In the genomic region with DNA sequence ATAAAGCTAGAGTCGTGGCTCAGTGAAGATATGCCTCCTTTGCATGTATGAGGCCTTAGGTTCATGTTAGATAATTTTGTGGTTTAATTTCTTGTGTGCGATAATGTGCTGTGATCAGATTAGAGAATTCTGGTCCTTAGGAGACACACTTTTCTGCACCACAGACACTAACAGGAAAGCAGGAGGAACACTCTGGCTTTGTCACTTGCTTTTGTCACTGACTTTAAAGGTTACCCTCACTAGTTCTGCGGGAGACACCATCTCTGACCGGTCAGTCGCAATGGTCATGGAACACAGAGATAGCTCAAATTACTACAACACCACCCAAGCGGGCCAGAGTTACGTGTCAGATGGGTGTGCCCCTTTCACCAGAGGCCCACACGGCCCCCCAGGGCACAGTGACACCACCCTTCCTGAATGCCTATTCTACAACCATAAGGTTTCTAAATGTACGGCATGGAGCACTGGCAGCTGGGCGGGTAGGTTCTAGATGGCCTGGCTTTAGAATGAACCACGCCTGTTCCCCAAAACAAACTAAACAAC, we compare ENCODE assay signal across 18 mouse cellular contexts. TPM values are rescaled to one million over a fixed set of nuclear protein-coding genes. Genes with fewer than 3 reads are reported as not detected.
DNase-seq lines count a peak whose midpoint lies in the region; ATAC-seq and TF ChIP-seq lines count a peak whose summit lies in the region.
"Had no signal": no experiment of that assay in that cellular context is flagged by ENCODE, and none has a peak within 500 bp of the region (broad histone marks: within the 10 kb centered on the region; RNA-seq: fewer than 3 reads in every experiment).

No protein-coding gene starts in this region.

- no peaks in the 10 kb centered on the region for H3K36me3 ChIP-seq in ES-E14 (ENCODE audit: control insufficient read depth, insufficient read depth, low read length, poor library complexity, severe bottlenecking)
- H3K36me3 ChIP-seq in erythroblast, embryonic 14.5 days (ENCODE audit: control insufficient read depth) = peaks cover 5% of the 10 kb centered on the region; the same call in 1 of the 2 replicates
- no peaks in the 10 kb centered on the region for H3K36me3 ChIP-seq in hindbrain, embryonic 11.5 days (ENCODE audit: control insufficient read depth, insufficient read depth, low read length)
- H3K36me3 ChIP-seq: limb, embryonic 12.5 days; midbrain, embryonic 15.5 days; neural tube, embryonic 13.5 days had no signal

- H3K27me3 ChIP-seq in erythroblast, embryonic 14.5 days (ENCODE audit: control insufficient read depth) = no peaks in the 10 kb centered on the region
- H3K27me3 ChIP-seq in hindbrain, embryonic 11.5 days (ENCODE audit: control insufficient read depth, insufficient read depth, low read length) = no peaks in the 10 kb centered on the region
- H3K27me3 ChIP-seq: CH12.LX; midbrain, embryonic 15.5 days; neural tube, embryonic 13.5 days had no signal

- in situ Hi-C loops in ES-E14 (cut with MboI; ENCODE audit: low sequenced_read_pairs in 2 of 2, unreplicated experiment in 2 of 2) = loop anchor here in 1 of 2 experiments (25.0 kb wide), 1 partner anchor 1190 kb away; a partner anchor contains a TSS

- no peaks in the 10 kb centered on the region for H3K9me3 ChIP-seq in ES-E14 (ENCODE audit: control insufficient read depth, insufficient read depth, low read depth, low read length)
- no peaks in the 10 kb centered on the region for H3K9me3 ChIP-seq in erythroblast, embryonic 14.5 days (ENCODE audit: control insufficient read depth, low read length)
- H3K9me3 ChIP-seq in hindbrain, embryonic 11.5 days (ENCODE audit: control insufficient read depth, low read length) = no peaks in the 10 kb centered on the region
- H3K9me3 ChIP-seq: limb, embryonic 12.5 days; midbrain, embryonic 15.5 days; neural tube, embryonic 13.5 days had no signal

- DNase-seq in 3134 (ENCODE audit: extremely low read depth, insufficient read length, low spot score) (peak; percentile 34), ES-E14 (ENCODE audit: low read depth, low spot score) (no peak)
- DNase-seq in adrenal gland, postnatal 14 days = no peak
- no peak for DNase-seq in hindbrain, embryonic 11.5 days (ENCODE audit: low spot score)
- DNase-seq in gastrocnemius, adult 8-10 months (ENCODE audit: low spot score in 2 of 2) = no peak
- DNase-seq: cerebellum, adult 9-11 months; kidney, postnatal 10 days; layer of hippocampus, postnatal 36 days; lung, postnatal 10 days had no signal

- H3K4me1 ChIP-seq in ES-E14 (ENCODE audit: control insufficient read depth in 2 of 2, insufficient read depth in 2 of 2, low read length in 2 of 2, poor library complexity in 1 of 2) = peaks cover 8 to 38% of the 10 kb centered on the region in 2 experiments; a peak in 3 of 4 replicates
- peaks cover 84% of the 10 kb centered on the region for H3K4me1 ChIP-seq in erythroblast, embryonic 14.5 days (ENCODE audit: control insufficient read depth)
- H3K4me1 ChIP-seq in hindbrain, embryonic 11.5 days (replicated peaks; ENCODE audit: control insufficient read depth, insufficient read depth, low read length) = peaks cover 6% of the 10 kb centered on the region; the same call in 1 of the 2 replicates

- peak overlapping the region; percentile 35; the same call in 1 of the 2 replicates for H3K9ac ChIP-seq in ES-E14 (ENCODE audit: insufficient read depth, low read depth, low read length, poor library complexity, severe bottlenecking)
- no peak overlapping the region for H3K9ac ChIP-seq in hindbrain, embryonic 11.5 days (ENCODE audit: low read depth, low read length)
- H3K9ac ChIP-seq: limb, embryonic 12.5 days; midbrain, embryonic 15.5 days had no signal

- 74% methylated on average over 11 of the region's 11 CpGs for WGBS in hindbrain, embryonic 11.5 days

- H3K4me2 ChIP-seq in hindbrain, embryonic 11.5 days (replicated peaks; ENCODE audit: low read depth, low read length) = no peak overlapping the region

- H3K4me3 ChIP-seq in ES-E14 (ENCODE audit: insufficient read depth in 1 of 2, low read depth in 1 of 2, low read length in 2 of 2, poor library complexity in 1 of 2, severe bottlenecking in 1 of 2) = no peak overlapping the region
- peak overlapping the region; percentile 60 for H3K4me3 ChIP-seq in erythroblast, embryonic 14.5 days (replicated peaks)
- no peak overlapping the region for H3K4me3 ChIP-seq in hindbrain, embryonic 11.5 days (ENCODE audit: low read depth, low read length)
- H3K4me3 ChIP-seq: limb, embryonic 12.5 days; midbrain, embryonic 15.5 days; neural tube, embryonic 13.5 days had no signal

- ATAC-seq in megakaryocyte, adult 5-6 weeks (ENCODE audit: poor library complexity, severe bottlenecking) = peak; percentile 38
- ATAC-seq in hindbrain, embryonic 11.5 days (ENCODE audit: low FRiP score) = no peak

- H3K27ac ChIP-seq in ES-E14 (ENCODE audit: insufficient read depth, low read depth, low read length, poor library complexity, severe bottlenecking) = no peak overlapping the region; the same call in 1 of the 2 replicates
- H3K27ac ChIP-seq in hindbrain, embryonic 11.5 days (ENCODE audit: low read depth, low read length) = no peak overlapping the region
- H3K27ac ChIP-seq: limb, embryonic 12.5 days; midbrain, embryonic 15.5 days; neural tube, embryonic 13.5 days had no signal

TF ChIP-seq in ES-E14, 5 proteins besides CTCF, POLR2A, EP300 and RAD21:
- TF ChIP-seq HCFC1 (IDR thresholded peaks at IDR 0.05; ENCODE audit: borderline replicate concordance, insufficient read depth, low read length) (no peak), MAFK (IDR thresholded peaks at IDR 0.05; ENCODE audit: insufficient read depth, low read depth, low read length) (no peak), ZNF384 (IDR thresholded peaks at IDR 0.05; ENCODE audit: low read depth, low read length) (no peak), ZC3H11A (IDR thresholded peaks at IDR 0.05; ENCODE audit: borderline replicate concordance, low read depth, low read length) (no peak), CHD2 (IDR thresholded peaks at IDR 0.05; ENCODE audit: low read depth, low read length) (no peak)

RNA-seq across cellular contexts. Expression of a gene that starts 5.7 kb away (rescaled TPM):
- total RNA-seq in ES-E14 (2012; rRNA removed) = not detected in 2 replicates
- polyA plus RNA-seq in erythroblast, embryonic 14.5 days (2012) = not detected in 2 replicates
- not detected in 2 replicates for total RNA-seq in megakaryocyte, adult 5-6 weeks (2015)
- not detected in 2 replicates for total RNA-seq in megakaryocyte, adult 5-6 weeks (2017)
- not detected in 2 replicates for total RNA-seq in adrenal gland, postnatal 14 days (2021)
- polyA plus RNA-seq in hindbrain, embryonic 11.5 days (2014; fragmentation: Nextera tagmentation; extraction: Ambion mirVana) = not detected in 2 replicates
- not detected for total RNA-seq in gastrocnemius, adult 8-10 months (2022)
- total RNA-seq: CH12.LX; layer of hippocampus, postnatal 36 days had no signal
- polyA plus RNA-seq: gonadal fat pad, adult 2 months; heart, postnatal 0 days; limb, embryonic 12.5 days; midbrain, embryonic 15.5 days; neural tube, embryonic 13.5 days; thymus, postnatal 0 days had no signal

RNA-seq across cellular contexts. Expression of a gene that starts 26.2 kb away (rescaled TPM):
- total RNA-seq in ES-E14 (2012; rRNA removed) = 75.5 and 96.2 TPM in 2 replicates
- polyA plus RNA-seq in erythroblast, embryonic 14.5 days (2012) = 0.56 and 0.91 TPM in 2 replicates
- total RNA-seq in megakaryocyte, adult 5-6 weeks (2015) = 40.4 and 49.0 TPM in 2 replicates
- 54.7 and 80.7 TPM in 2 replicates for total RNA-seq in megakaryocyte, adult 5-6 weeks (2017)
- 43.5 and 52.3 TPM in 2 replicates for total RNA-seq in adrenal gland, postnatal 14 days (2021)
- 29.2 and 30.5 TPM in 2 replicates for polyA plus RNA-seq in hindbrain, embryonic 11.5 days (2014; fragmentation: Nextera tagmentation; extraction: Ambion mirVana)
- total RNA-seq in gastrocnemius, adult 8-10 months (2022) = 10 to 100 TPM; 37.2 to 49.4 (median 40.8) TPM

RNA-seq across cellular contexts. Expression of a gene that starts 26.2 kb away (rescaled TPM):
- 44.2 and 57.6 TPM in 2 replicates for total RNA-seq in ES-E14 (2012; rRNA removed)
- polyA plus RNA-seq in erythroblast, embryonic 14.5 days (2012) = 0.31 and 0.35 TPM in 2 replicates
- total RNA-seq in megakaryocyte, adult 5-6 weeks (2015) = 6.7 and 10.0 TPM in 2 replicates
- total RNA-seq in megakaryocyte, adult 5-6 weeks (2017) = 12.1 and 13.3 TPM in 2 replicates
- 18.2 and 22.8 TPM in 2 replicates for total RNA-seq in adrenal gland, postnatal 14 days (2021)
- polyA plus RNA-seq in hindbrain, embryonic 11.5 days (2014; fragmentation: Nextera tagmentation; extraction: Ambion mirVana) = 45.5 and 45.9 TPM in 2 replicates
- 1 to 10 TPM; 7.8 to 8.1 (median 8.0) TPM for total RNA-seq in gastrocnemius, adult 8-10 months (2022)
